Mouse (Mus musculus): ENCODE data around the gene Il16.

- TF ChIP-seq GATA1 (IDR thresholded peaks at IDR 0.05; ENCODE audit: low read length) (no peak), TAL1 (IDR thresholded peaks at IDR 0.05; ENCODE audit: low read length) (no peak)
These were observed 21.0 kb downstream of the Il16 start for GRCm38 (mm10) chr7:83724541-83724940.
